Mouse (Mus musculus): ENCODE measurements around the gene Slc36a3.
A peak's percentile ranks its signal among the peaks of the same experiment; 100 is the strongest.

GRCm38 (mm10) chr11:55146855-55147254, 4.7 kb downstream of the Slc36a3 start:
- TF ChIP-seq EP300 (IDR thresholded peaks at IDR 0.05; ENCODE audit: insufficient read depth, low read depth, low read length) (peak; percentile 92), CTCF (IDR thresholded peaks at IDR 0.05; ENCODE audit: low read depth, low read length) (no peak)

Measured in ES-Bruce4 (cell line).